Mouse (Mus musculus) liver, postnatal 0 days (tissue): ENCODE data around the gene Mphosph10. TPM values are rescaled to one million over a fixed set of nuclear protein-coding genes. Genes with fewer than 3 reads are reported as not detected.

Experiments
- ATAC-seq: fragments of 200-750 bp; cut with Nextera tagmentation; 2 replicates; pipeline ENCODE4 v1.8.0; 2017; ENCODE audit warnings: mild to moderate bottlenecking, moderate library complexity
- DNase-seq: peaks from one replicate; pipeline ENCODE4 v3.0.0-alpha.2; 2016
- H3K27ac ChIP-seq: fragments of 300-500 bp; sonication (generic); 2 replicates; pipeline ENCODE4 v1.5.1; 2014; ENCODE audit warnings: antibody characterized with exemption, moderate library complexity, mild to moderate bottlenecking, low read depth
- H3K27me3 ChIP-seq: fragments of 300-500 bp; sonication (generic); 2 replicates; pipeline ENCODE4 v1.6.1; 2014; ENCODE audit warnings: low read length, control low read depth, mixed read lengths; ENCODE audit not compliant: insufficient read depth
- H3K36me3 ChIP-seq: fragments of 300-500 bp; sonication (generic); replicated peaks from 2 replicates; pipeline ENCODE4 v1.6.1; 2014; ENCODE audit warnings: mild to moderate bottlenecking, control low read depth, low read length, moderate library complexity, mixed read lengths; ENCODE audit not compliant: insufficient read depth
- H3K4me1 ChIP-seq: fragments of 300-500 bp; sonication (generic); 2 replicates; pipeline ENCODE4 v1.6.1; 2014; ENCODE audit warnings: antibody characterized with exemption, mild to moderate bottlenecking, control low read depth; ENCODE audit not compliant: insufficient read depth
- H3K4me2 ChIP-seq: fragments of 300-500 bp; sonication (generic); 2 replicates; pipeline ENCODE4 v1.6.1; 2014; ENCODE audit warnings: low read depth, mild to moderate bottlenecking, low read length, moderate library complexity, mixed read lengths
- H3K4me3 ChIP-seq: fragments of 300-500 bp; sonication (generic); 2 replicates; pipeline ENCODE4 v1.5.1; 2014; ENCODE audit warnings: low read depth, low read length
- H3K9ac ChIP-seq: fragments of 300-500 bp; sonication (generic); replicated peaks from 2 replicates; pipeline ENCODE4 v1.6.1; 2014; ENCODE audit warnings: mild to moderate bottlenecking, moderate library complexity
- H3K9me3 ChIP-seq: fragments of 300-500 bp; sonication (generic); 2 replicates; pipeline ENCODE4 v1.6.1; 2016; ENCODE audit warnings: mild to moderate bottlenecking, control low read depth, low read length, mixed read lengths
- CTCF ChIP-seq: sonication (generic); IDR thresholded peaks from 2 replicates; pipeline ENCODE4 v1.5.1; 2016; ENCODE audit warnings: antibody characterized with exemption, low read depth
- EP300 ChIP-seq: IDR thresholded peaks from 2 replicates; pipeline ENCODE4 v1.6.1; 2016; ENCODE audit warnings: antibody characterized with exemption, low read depth, mild to moderate bottlenecking
- WGBS: fragments of 180-500 bp; shearing (Covaris S2); extraction: QIAGEN DNeasy Blood & Tissue Kit; methylation state at CpG from one replicate; pipeline ENCODE4 v1.1.7; 2014; ENCODE audit not compliant: insufficient replicate concordance; 5-methylcytosine and 5-hydroxymethylcytosine counted together
- polyA plus RNA-seq: library from polyadenylated mRNA; unstranded; fragments of >200 nt; fragmentation: Nextera tagmentation; extraction: Ambion mirVana; gene quantifications from 2 replicates; pipeline ENCODE4 v1.2.1, GENCODE M21; 2015

The Mphosph10 gene
- polyA plus RNA-seq, 1 experiment from 2014 or later: 17.0 TPM

- H3K9ac ChIP-seq: no peak overlapping the region
- no peaks in the 10 kb centered on the region for H3K4me1 ChIP-seq
- ATAC-seq (no peak), DNase-seq (no peak)
- H3K4me3 ChIP-seq: no peak overlapping the region
- 87% methylated on average over 4 of the region's 4 CpGs for WGBS
- H3K27ac ChIP-seq: no peak overlapping the region
- H3K27me3 ChIP-seq: no peaks in the 10 kb centered on the region
- no peaks in the 10 kb centered on the region for H3K9me3 ChIP-seq
- no peak overlapping the region for H3K4me2 ChIP-seq
- no peak for TF ChIP-seq EP300
- TF ChIP-seq CTCF: no peak
- H3K36me3 ChIP-seq: peaks cover 24% of the 10 kb centered on the region
Observed at GRCm38 (mm10) chr7:64327486-64327885, 64.6 kb downstream of the Mphosph10 start.

GRCm38 (mm10) chr7:64326892-64327291 lies 65.2 kb downstream of the Mphosph10 start:
- no peak overlapping the region for H3K4me3 ChIP-seq
- peak; percentile 72 for ATAC-seq
- H3K9me3 ChIP-seq: no peaks in the 10 kb centered on the region
- 25% methylated on average over 1 of the region's 1 CpGs for WGBS
- H3K27me3 ChIP-seq: no peaks in the 10 kb centered on the region
- H3K4me1 ChIP-seq: no peaks in the 10 kb centered on the region
- H3K9ac ChIP-seq: no peak overlapping the region
- no peak overlapping the region for H3K4me2 ChIP-seq
- TF ChIP-seq CTCF: peak; percentile 86
- no peak for TF ChIP-seq EP300
- H3K27ac ChIP-seq: no peak overlapping the region
- peaks cover 19% of the 10 kb centered on the region for H3K36me3 ChIP-seq
- DNase-seq: peak; percentile 87

Other genes with a start within 250 kb of the Mphosph10 start
- gene Trpm1, start 238.4 kb downstream of the Mphosph10 start, polyA plus RNA-seq: 0.24 TPM in 1 of 2 replicates, not detected in the other
- 5.2 and 6.9 TPM in 2 replicates for gene Mtmr10, start 104.6 kb downstream of the Mphosph10 start, polyA plus RNA-seq
- gene Fan1, start 18.2 kb downstream of the Mphosph10 start, polyA plus RNA-seq: 1.5 and 1.6 TPM in 2 replicates
- gene Mcee, start 339 bp upstream of the Mphosph10 start, polyA plus RNA-seq: 101 and 118 TPM in 2 replicates
- not detected in 2 replicates for gene Apba2, start 109.4 kb upstream of the Mphosph10 start, polyA plus RNA-seq